Mouse (Mus musculus) layer of hippocampus, adult 8-10 months (tissue): ENCODE measurements at regions not wholly inside any gene's neighbourhood (a gene's known extent, or its start where the extent isn't known, plus 50 kb on each side); places are given as distances from the start of the nearest gene placed in this dataset.

Experiments
- DNase-seq, 2 experiments: peaks; one replicate each; pipeline ENCODE4 v3.0.0; 2022; ENCODE audit warnings: low spot score in 2 of 2

- no peak for DNase-seq
These were observed 66.5 kb downstream of the Ccnl1 start for GRCm38 (mm10) chr3:65891594-65891993.

GRCm38 (mm10) chr3:65891139-65891538 lies 66.9 kb downstream of the Ccnl1 start:
- DNase-seq: no peak

GRCm38 (mm10) chr3:65888921-65889320 lies 69.1 kb downstream of the Ccnl1 start:
- DNase-seq: no peak

GRCm38 (mm10) chr3:65884571-65885011 lies 73.5 kb downstream of the Ccnl1 start:
- peak; percentile 55 to 64 for DNase-seq

- DNase-seq: no peak
These were observed 75.9 kb downstream of the Ccnl1 start for GRCm38 (mm10) chr3:65882123-65882522.
